Mouse (Mus musculus) layer of hippocampus, adult 2 months (tissue): ENCODE results near the gene Tmem243. TPM values are rescaled to one million over a fixed set of nuclear protein-coding genes. Genes with fewer than 3 reads are reported as not detected.

Source experiments
- DNase-seq, 2 experiments: peaks; one replicate each; pipeline ENCODE4 v3.0.0; 2022; ENCODE audit warnings: low spot score in 2 of 2
- H3K27ac ChIP-seq: fragments of 200-600 bp; 2 replicates; pipeline ENCODE4 v1.8.1; 2022
- H3K4me3 ChIP-seq: fragments of 200-600 bp; 2 replicates; pipeline ENCODE4 v1.8.1; 2022; ENCODE audit warnings: mild to moderate bottlenecking
- CTCF ChIP-seq: fragments of 200-600 bp; conservative IDR thresholded peaks from 2 replicates; pipeline ENCODE4 v1.8.1; 2022; ENCODE audit warnings: antibody characterized with exemption, mild to moderate bottlenecking, moderate library complexity
- total RNA-seq, 2 experiments: library from RNA; stranded (reverse); gene quantifications; 2 replicates each; pipeline ENCODE4 v1.2.3; 2021

Gene Tmem243
- total RNA-seq, 2 experiments from 2014 or later: 8.4 to 9.0 TPM

DNA sequence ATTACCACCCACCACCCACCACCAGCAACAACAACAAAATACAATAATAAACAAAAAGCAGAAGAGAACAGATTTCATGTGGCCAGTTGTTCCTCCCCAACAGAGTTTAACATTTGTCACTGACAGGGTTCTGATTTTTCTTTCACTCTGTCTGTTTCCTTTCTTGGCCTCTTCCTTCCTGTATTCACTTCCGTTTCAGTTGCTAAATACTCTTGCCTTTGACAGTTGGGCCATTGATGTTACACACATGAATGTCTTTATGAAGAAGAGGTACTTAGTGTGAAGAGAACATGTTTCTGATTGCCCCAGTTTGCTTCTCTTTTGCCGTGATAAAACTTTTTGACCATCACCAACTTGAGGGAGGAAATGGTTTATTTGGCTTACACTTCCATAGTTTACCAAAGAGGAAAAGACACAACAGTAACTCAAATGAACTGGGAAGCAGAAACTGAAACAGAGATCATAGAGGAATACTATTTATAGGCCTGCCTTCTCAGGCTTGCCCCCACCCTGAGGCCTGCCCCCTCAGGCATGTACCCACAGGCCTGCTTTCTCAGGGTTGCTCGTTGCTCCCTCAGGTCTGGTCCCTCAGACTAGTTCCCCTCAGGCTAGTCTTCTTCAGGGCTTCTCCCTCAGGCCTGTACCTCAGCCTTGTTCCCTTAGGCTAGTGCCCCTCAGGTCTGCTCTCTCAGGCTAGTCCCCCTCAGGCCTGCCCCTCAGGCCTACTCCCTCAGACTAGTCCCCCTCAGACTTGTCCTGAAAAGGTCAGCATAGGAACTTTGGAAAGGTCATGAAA lies 13.3 kb upstream of the Tmem243 start:
- Histone ChIP-seq H3K27ac (no peak overlapping the region), H3K4me3 (no peak overlapping the region)
- TF ChIP-seq CTCF: no peak
- DNase-seq: no peak

GRCm38 (mm10) chr5:9090493-9091106 lies 9.9 kb upstream of the Tmem243 start:
- TF ChIP-seq CTCF: no peak
- H3K27ac ChIP-seq: no peak overlapping the region
- DNase-seq: no peak
- no peak overlapping the region for H3K4me3 ChIP-seq

- DNase-seq: no peak
- no peak overlapping the region for H3K4me3 ChIP-seq
- no peak overlapping the region for H3K27ac ChIP-seq
- TF ChIP-seq CTCF: no peak
These were observed 7.8 kb upstream of the Tmem243 start for GRCm38 (mm10) chr5:9092716-9093115.

DNA sequence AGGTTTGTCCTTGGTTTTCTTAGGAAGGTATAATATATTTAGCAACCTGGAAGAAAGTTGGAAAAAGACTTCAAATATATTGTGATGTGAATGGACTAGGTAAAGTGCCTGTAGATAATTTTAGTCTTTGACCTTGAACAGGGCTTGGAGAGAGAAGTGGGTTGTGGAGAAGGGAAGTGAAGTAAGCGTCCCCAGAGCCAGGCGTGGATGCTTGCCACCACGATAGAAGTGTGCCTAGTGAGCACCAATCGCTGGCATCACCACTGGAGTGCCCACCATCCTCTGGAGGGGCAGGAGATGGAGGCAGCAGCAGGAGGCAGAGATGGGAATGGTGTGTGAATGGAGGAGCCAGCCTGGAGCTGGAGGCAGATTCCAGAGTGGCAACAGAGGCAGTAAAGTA lies 7.0 kb upstream of the Tmem243 start:
- DNase-seq: no peak
- Histone ChIP-seq H3K4me3 (no peak overlapping the region), H3K27ac (no peak overlapping the region)
- TF ChIP-seq CTCF: no peak

DNA sequence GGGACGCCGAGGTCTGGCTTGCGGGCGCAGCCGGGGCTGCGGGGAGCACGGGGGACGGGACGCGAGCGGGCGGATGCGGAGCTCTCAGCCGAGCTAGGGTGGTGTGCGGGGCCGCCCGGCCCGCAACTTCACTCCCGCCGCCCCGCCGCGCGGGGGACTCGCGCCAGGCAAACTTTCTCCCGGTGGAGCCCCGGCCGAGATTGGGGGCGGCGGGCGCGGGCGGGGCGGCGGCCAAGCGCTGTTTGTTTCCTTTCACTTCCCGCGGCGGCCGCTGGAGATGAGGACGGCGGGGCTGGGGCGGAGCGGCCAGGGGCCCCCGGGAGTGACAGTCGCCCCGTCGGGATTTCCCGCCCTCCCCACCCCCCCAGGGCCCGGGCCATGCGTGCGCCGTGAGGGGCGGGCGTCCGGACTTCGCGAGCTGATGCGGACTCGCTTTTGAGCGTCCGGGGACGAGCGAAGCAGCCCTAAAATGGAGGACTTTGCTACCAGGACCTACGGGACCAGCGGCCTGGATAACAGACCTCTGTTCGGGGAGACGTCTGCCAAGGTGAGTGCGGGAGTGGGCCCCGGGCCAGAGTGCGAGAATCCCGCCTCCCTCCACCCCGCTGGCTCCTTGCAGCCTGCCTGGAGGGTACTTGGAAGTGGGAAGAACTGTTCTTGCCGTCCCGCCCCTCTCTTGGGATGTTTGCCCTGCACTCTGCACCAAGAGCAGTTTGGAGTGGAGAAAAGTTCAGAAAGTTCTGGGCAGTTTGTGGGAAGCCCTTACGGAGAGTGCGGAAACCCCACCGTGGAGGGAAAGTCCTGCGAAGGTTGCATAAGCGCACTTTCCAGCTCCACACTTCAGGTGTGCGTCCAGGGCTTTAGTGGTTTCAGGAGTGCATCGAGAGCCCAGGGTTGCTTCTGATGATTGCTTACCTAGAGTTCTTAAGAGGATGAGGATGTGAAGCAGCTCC lies 657 bp downstream of the Tmem243 start:
- no peak for DNase-seq

DNA sequence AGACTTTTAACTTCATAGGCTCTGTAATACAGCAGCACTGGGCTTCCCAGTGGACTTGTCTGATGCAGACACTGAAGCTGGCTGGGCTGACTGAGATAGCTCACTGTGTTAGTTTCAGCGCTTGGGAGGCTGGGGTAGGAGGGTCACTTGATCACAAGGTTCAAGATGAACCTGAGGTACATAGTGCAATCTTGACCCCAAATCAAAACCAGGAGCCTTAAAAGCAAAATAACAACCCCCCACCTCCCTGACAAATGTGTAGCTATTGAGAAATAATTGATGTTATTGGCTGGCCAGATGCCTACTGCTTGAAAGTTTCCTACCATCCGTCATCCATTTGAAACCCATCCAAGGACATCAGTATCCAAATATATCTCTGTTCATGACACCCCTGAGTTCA lies 2.2 kb downstream of the Tmem243 start:
- Histone ChIP-seq H3K27ac (no peak overlapping the region), H3K4me3 (no peak overlapping the region)
- TF ChIP-seq CTCF: no peak
- DNase-seq: no peak

More for the DNA sequence above, 657 bp downstream of the Tmem243 start:
- no peak; the same call in 1 of the 2 replicates for TF ChIP-seq CTCF
- Histone ChIP-seq H3K27ac (peak overlapping the region; percentile 81), H3K4me3 (peak overlapping the region; percentile 70)

GRCm38 (mm10) chr5:9103958-9104357 lies 3.5 kb downstream of the Tmem243 start:
- DNase-seq: no peak
- no peak for TF ChIP-seq CTCF
- H3K27ac ChIP-seq: 0 out of 2 replicates have a peak overlapping the region, but pooled peaks have one; percentile 6
- H3K4me3 ChIP-seq: no peak overlapping the region

- TF ChIP-seq CTCF: no peak
- Histone ChIP-seq H3K4me3 (no peak overlapping the region), H3K27ac (no peak overlapping the region)
These were observed 6.3 kb downstream of the Tmem243 start for GRCm38 (mm10) chr5:9106806-9107205.

DNA sequence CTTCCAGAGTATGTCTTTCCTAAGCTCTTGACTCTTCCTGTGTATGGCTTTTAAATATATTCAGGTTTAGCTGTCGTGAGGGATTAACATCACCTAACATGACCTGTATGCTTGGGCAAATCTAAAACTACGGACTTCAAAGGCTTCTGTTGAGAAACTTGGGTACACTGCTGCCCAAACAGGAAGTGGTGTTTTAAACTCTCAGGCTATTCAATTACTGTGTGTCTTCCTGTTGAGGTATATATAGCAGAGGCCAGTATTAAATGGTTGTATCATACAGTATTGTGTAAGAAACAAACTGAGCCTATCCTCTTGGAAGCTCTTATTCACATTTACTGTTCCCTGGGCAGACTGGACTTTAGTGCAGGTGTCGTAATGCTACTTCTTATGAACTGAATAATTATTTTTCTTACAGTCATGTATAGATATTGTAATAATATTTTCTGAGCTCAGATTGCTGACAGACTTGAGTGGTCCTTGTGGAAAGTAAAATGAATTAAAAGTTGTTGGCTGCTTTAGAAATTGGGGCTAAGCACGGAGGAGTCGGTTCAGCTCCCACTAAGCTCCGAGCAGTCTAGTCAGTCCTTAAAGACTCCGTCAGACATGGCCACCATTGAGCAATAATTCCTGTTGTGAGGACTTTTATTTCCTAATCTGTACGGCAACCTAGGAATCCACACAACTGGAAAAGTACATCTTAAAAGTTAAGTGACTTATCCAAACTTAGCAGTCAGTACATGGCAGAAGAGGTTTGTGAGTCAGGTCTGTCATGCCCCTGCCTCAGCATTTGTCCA lies 7.0 kb downstream of the Tmem243 start:
- H3K4me3 ChIP-seq: no peak overlapping the region
- DNase-seq: no peak
- H3K27ac ChIP-seq: no peak overlapping the region
- no peak for TF ChIP-seq CTCF

More at GRCm38 (mm10) chr5:9106806-9107205, 6.3 kb downstream of the Tmem243 start:
- DNase-seq: no peak

GRCm38 (mm10) chr5:9108490-9108889 lies 8.0 kb downstream of the Tmem243 start:
- H3K4me3 ChIP-seq: no peak overlapping the region
- TF ChIP-seq CTCF: no peak
- no peak overlapping the region for H3K27ac ChIP-seq
- no peak for DNase-seq

- DNase-seq: no peak
- TF ChIP-seq CTCF: peak; percentile 56
- no peak overlapping the region for H3K4me3 ChIP-seq
- H3K27ac ChIP-seq: no peak overlapping the region
These were observed 9.1 kb downstream of the Tmem243 start for GRCm38 (mm10) chr5:9109582-9109981.

DNA sequence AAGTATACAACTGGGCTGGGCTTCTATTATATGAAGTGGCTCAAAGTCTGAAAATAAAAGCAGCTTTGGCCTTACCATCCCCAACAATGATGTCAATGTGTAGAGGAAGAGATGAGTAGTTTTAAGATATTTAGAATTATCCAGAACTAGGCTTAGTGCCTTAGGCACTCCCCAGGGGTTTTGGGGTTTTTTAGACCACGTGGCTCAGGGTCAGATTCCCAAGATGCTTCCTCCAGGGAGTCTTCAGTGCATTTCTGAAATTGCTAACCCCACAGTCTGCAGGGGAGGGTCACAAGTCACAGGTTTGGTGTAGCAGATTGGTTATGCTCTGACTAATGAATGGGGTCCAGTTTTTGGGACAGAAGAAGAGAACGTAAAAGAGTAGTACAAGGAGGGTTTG lies 10.8 kb downstream of the Tmem243 start:
- TF ChIP-seq CTCF: no peak
- no peak for DNase-seq
- H3K27ac ChIP-seq: no peak overlapping the region
- H3K4me3 ChIP-seq: no peak overlapping the region
